Comparison of ENCODE assay signal across 10 mouse cellular contexts in genomic region chr15:27625014-27625889, GRCm38 (mm10). TPM values are rescaled to one million over a fixed set of nuclear protein-coding genes. Genes with fewer than 3 reads are reported as not detected.
A peak's percentile ranks its signal among the peaks of the same experiment; 100 is the strongest.
DNase-seq lines count a peak whose midpoint lies in the region; ATAC-seq and TF ChIP-seq lines count a peak whose summit lies in the region.
"Had no signal": no experiment of that assay in that cellular context is flagged by ENCODE, and none has a peak within 500 bp of the region (broad histone marks: within the 10 kb centered on the region; RNA-seq: fewer than 3 reads in every experiment).

No protein-coding gene starts in this region.

- peaks cover 9% of the 10 kb centered on the region; the same call in 1 of the 2 replicates for H3K36me3 ChIP-seq in heart, embryonic 15.5 days
- peaks cover 4% of the 10 kb centered on the region; the same call in 1 of the 2 replicates for H3K36me3 ChIP-seq in heart, embryonic 11.5 days (ENCODE audit: control insufficient read depth, insufficient read depth, low read length)
- H3K36me3 ChIP-seq in ES-E14 (ENCODE audit: control insufficient read depth, insufficient read depth, low read length, poor library complexity, severe bottlenecking) = peaks cover 11% of the 10 kb centered on the region; the same call in 1 of the 2 replicates
- H3K36me3 ChIP-seq in myocyte (ENCODE audit: control insufficient read depth, insufficient read depth) = peaks cover 22% of the 10 kb centered on the region
- H3K36me3 ChIP-seq in hindbrain, embryonic 13.5 days = peaks cover 30% of the 10 kb centered on the region
- peaks cover 30% of the 10 kb centered on the region for H3K36me3 ChIP-seq in kidney, embryonic 15.5 days
- peaks cover 6% of the 10 kb centered on the region; the same call in 1 of the 2 replicates for H3K36me3 ChIP-seq in hindbrain, embryonic 16.5 days (ENCODE audit: control insufficient read depth, insufficient read depth, low read length)

- no peak for DNase-seq in ES-E14 (ENCODE audit: low read depth, low spot score)
- DNase-seq in cerebellum, postnatal 36 days = peak; percentile 27 to 55
- DNase-seq: thymus, adult 18-20 months had no signal

- ATAC-seq in heart, embryonic 15.5 days (replicated peaks; ENCODE audit: insufficient number of reproducible peaks, insufficient read depth, low FRiP score, low read depth) = no peak
- no peak for ATAC-seq in heart, embryonic 11.5 days (replicated peaks; ENCODE audit: insufficient number of reproducible peaks, low FRiP score, low TSS enrichment)
- ATAC-seq in hindbrain, embryonic 13.5 days (ENCODE audit: low FRiP score) = no peak
- no peak for ATAC-seq in kidney, embryonic 15.5 days (replicated peaks; ENCODE audit: low FRiP score)
- no peak for ATAC-seq in hindbrain, embryonic 16.5 days
- ATAC-seq: Patski had no signal

- H3K4me3 ChIP-seq in heart, embryonic 15.5 days = no peak overlapping the region
- H3K4me3 ChIP-seq in heart, embryonic 11.5 days (ENCODE audit: low read depth, low read length) = no peak overlapping the region
- no peak overlapping the region for H3K4me3 ChIP-seq in ES-E14 (ENCODE audit: insufficient read depth in 1 of 2, low read depth in 1 of 2, low read length in 2 of 2, poor library complexity in 1 of 2, severe bottlenecking in 1 of 2)
- H3K4me3 ChIP-seq in myocyte = no peak overlapping the region
- H3K4me3 ChIP-seq in hindbrain, embryonic 13.5 days = no peak overlapping the region
- no peak overlapping the region for H3K4me3 ChIP-seq in kidney, embryonic 15.5 days (replicated peaks)
- H3K4me3 ChIP-seq in hindbrain, embryonic 16.5 days (ENCODE audit: low read length) = no peak overlapping the region

- no peaks in the 10 kb centered on the region for H3K9me3 ChIP-seq in heart, embryonic 15.5 days (replicated peaks)
- H3K9me3 ChIP-seq in heart, embryonic 11.5 days (replicated peaks; ENCODE audit: control insufficient read depth, low read length) = no peaks in the 10 kb centered on the region
- H3K9me3 ChIP-seq in ES-E14 (ENCODE audit: control insufficient read depth, insufficient read depth, low read depth, low read length) = no peaks in the 10 kb centered on the region
- no peaks in the 10 kb centered on the region for H3K9me3 ChIP-seq in hindbrain, embryonic 13.5 days
- no peaks in the 10 kb centered on the region for H3K9me3 ChIP-seq in kidney, embryonic 15.5 days (replicated peaks)
- H3K9me3 ChIP-seq in hindbrain, embryonic 16.5 days (ENCODE audit: control insufficient read depth, low read length) = no peaks in the 10 kb centered on the region

- no peaks in the 10 kb centered on the region for H3K27me3 ChIP-seq in heart, embryonic 15.5 days
- no peaks in the 10 kb centered on the region for H3K27me3 ChIP-seq in heart, embryonic 11.5 days (ENCODE audit: control insufficient read depth, insufficient read depth, low read length)
- no peaks in the 10 kb centered on the region for H3K27me3 ChIP-seq in myocyte (ENCODE audit: control insufficient read depth, insufficient read depth, insufficient read length)
- no peaks in the 10 kb centered on the region for H3K27me3 ChIP-seq in hindbrain, embryonic 13.5 days
- H3K27me3 ChIP-seq in kidney, embryonic 15.5 days = no peaks in the 10 kb centered on the region
- H3K27me3 ChIP-seq in hindbrain, embryonic 16.5 days (replicated peaks; ENCODE audit: control insufficient read depth, insufficient read depth, low read length) = no peaks in the 10 kb centered on the region
- H3K27me3 ChIP-seq: Patski had no signal

- no peak overlapping the region for H3K9ac ChIP-seq in heart, embryonic 15.5 days
- H3K9ac ChIP-seq in heart, embryonic 11.5 days (ENCODE audit: low read depth, low read length) = no peak overlapping the region
- 0 out of 2 replicates have a peak overlapping the region, but pooled peaks have one; percentile 14 for H3K9ac ChIP-seq in ES-E14 (ENCODE audit: insufficient read depth, low read depth, low read length, poor library complexity, severe bottlenecking)
- H3K9ac ChIP-seq in hindbrain, embryonic 13.5 days = no peak overlapping the region
- H3K9ac ChIP-seq in kidney, embryonic 15.5 days = no peak overlapping the region
- H3K9ac ChIP-seq in hindbrain, embryonic 16.5 days (ENCODE audit: low read depth, low read length) = no peak overlapping the region

- TF ChIP-seq POLR2A in myocyte (IDR thresholded peaks at IDR 0.05; ENCODE audit: insufficient read length, low read depth) = no peak

- no peak overlapping the region for H3ac ChIP-seq in myocyte (ENCODE audit: control insufficient read depth, insufficient read length)

- H3K79me2 ChIP-seq in myocyte (ENCODE audit: control insufficient read depth, insufficient read depth) = peaks cover 96% of the 10 kb centered on the region

- in situ Hi-C loops in ES-E14 (cut with MboI; ENCODE audit: low sequenced_read_pairs in 2 of 2, unreplicated experiment in 2 of 2) = no loop called here

- peaks cover 69% of the 10 kb centered on the region for H3K4me1 ChIP-seq in heart, embryonic 15.5 days (replicated peaks)
- H3K4me1 ChIP-seq in heart, embryonic 11.5 days (ENCODE audit: control insufficient read depth, insufficient read depth, low read length) = peaks cover 23% of the 10 kb centered on the region
- peaks cover 0 to 9% of the 10 kb centered on the region in 2 experiments; a peak in 1 of 4 replicates for H3K4me1 ChIP-seq in ES-E14 (ENCODE audit: control insufficient read depth in 2 of 2, insufficient read depth in 2 of 2, low read length in 2 of 2, poor library complexity in 1 of 2)
- peaks cover 24% of the 10 kb centered on the region for H3K4me1 ChIP-seq in hindbrain, embryonic 13.5 days (replicated peaks)
- H3K4me1 ChIP-seq in kidney, embryonic 15.5 days = peaks cover 20% of the 10 kb centered on the region
- H3K4me1 ChIP-seq in hindbrain, embryonic 16.5 days (ENCODE audit: control insufficient read depth, insufficient read depth, low read depth, low read length) = peaks cover 13% of the 10 kb centered on the region

- WGBS in heart, embryonic 15.5 days = 77% methylated on average over 13 of the region's 13 CpGs
- 84% methylated on average over 13 of the region's 13 CpGs for WGBS in heart, embryonic 11.5 days (ENCODE audit: insufficient replicate concordance)
- WGBS in hindbrain, embryonic 13.5 days = 93% methylated on average over 13 of the region's 13 CpGs
- 87% methylated on average over 13 of the region's 13 CpGs for WGBS in kidney, embryonic 15.5 days
- WGBS in hindbrain, embryonic 16.5 days = 94% methylated on average over 13 of the region's 13 CpGs

- peak overlapping the region; percentile 54; the same call in 1 of the 2 replicates for H3K27ac ChIP-seq in heart, embryonic 15.5 days
- H3K27ac ChIP-seq in heart, embryonic 11.5 days (ENCODE audit: low read depth, low read length) = no peak overlapping the region
- no peak overlapping the region for H3K27ac ChIP-seq in ES-E14 (ENCODE audit: insufficient read depth, low read depth, low read length, poor library complexity, severe bottlenecking)
- H3K27ac ChIP-seq in hindbrain, embryonic 13.5 days = no peak overlapping the region
- H3K27ac ChIP-seq in kidney, embryonic 15.5 days = no peak overlapping the region
- no peak overlapping the region for H3K27ac ChIP-seq in hindbrain, embryonic 16.5 days (ENCODE audit: low read depth, low read length)

- H3K4me2 ChIP-seq in heart, embryonic 15.5 days = no peak overlapping the region
- no peak overlapping the region for H3K4me2 ChIP-seq in heart, embryonic 11.5 days
- peak overlapping the region; percentile 14 for H3K4me2 ChIP-seq in myocyte (ENCODE audit: low read depth)
- H3K4me2 ChIP-seq in hindbrain, embryonic 13.5 days = no peak overlapping the region
- no peak overlapping the region for H3K4me2 ChIP-seq in kidney, embryonic 15.5 days
- no peak overlapping the region for H3K4me2 ChIP-seq in hindbrain, embryonic 16.5 days (ENCODE audit: low read length)

TF ChIP-seq in ES-E14, 5 proteins besides CTCF, POLR2A, EP300 and RAD21:
- TF ChIP-seq ZC3H11A (IDR thresholded peaks at IDR 0.05; ENCODE audit: borderline replicate concordance, low read depth, low read length) = no peak
- TF ChIP-seq MAFK (IDR thresholded peaks at IDR 0.05; ENCODE audit: insufficient read depth, low read depth, low read length) = no peak
- no peak for TF ChIP-seq CHD2 (IDR thresholded peaks at IDR 0.05; ENCODE audit: low read depth, low read length)
- TF ChIP-seq HCFC1 (IDR thresholded peaks at IDR 0.05; ENCODE audit: borderline replicate concordance, insufficient read depth, low read length) = no peak
- TF ChIP-seq ZNF384 (IDR thresholded peaks at IDR 0.05; ENCODE audit: low read depth, low read length) = no peak

TF ChIP-seq in myocyte, 11 proteins besides CTCF, POLR2A, EP300 and RAD21:
- TF ChIP-seq MYOD1 (IDR thresholded peaks at IDR 0.05; ENCODE audit: control insufficient read depth in 1 of 3, insufficient read length in 2 of 3, low read depth in 2 of 3) (peak in 1 of 3 experiments; percentile 26), MYOG (IDR thresholded peaks at IDR 0.05; ENCODE audit: control insufficient read depth in 1 of 3, insufficient read depth in 1 of 3, insufficient read length in 2 of 3, low read depth in 2 of 3) (peak in 1 of 3 experiments; percentile 51), USF1 (IDR thresholded peaks at IDR 0.05; ENCODE audit: low read depth) (peak; percentile 26), E2F4 (IDR thresholded peaks at IDR 0.05; ENCODE audit: insufficient read depth) (no peak)

RNA-seq across cellular contexts. Expression of gene Otulin, which starts 5.2 kb away (rescaled TPM):
- 24.3 and 24.9 TPM in 2 replicates for polyA plus RNA-seq in heart, embryonic 15.5 days (2015; fragmentation: Nextera tagmentation; extraction: Ambion mirVana)
- 26.7 and 27.2 TPM in 2 replicates for polyA plus RNA-seq in heart, embryonic 11.5 days (2014; fragmentation: Nextera tagmentation; extraction: Ambion mirVana)
- total RNA-seq in ES-E14 (2012; rRNA removed) = 24.4 and 28.0 TPM in 2 replicates
- 36.9 TPM for polyA plus RNA-seq in myocyte (2012; fragmentation: generic; extraction: Trizol)
- 23.1 and 24.1 TPM in 2 replicates for polyA plus RNA-seq in hindbrain, embryonic 13.5 days (2015; fragmentation: Nextera tagmentation; extraction: Ambion mirVana)
- 29.0 and 32.2 TPM in 2 replicates for polyA plus RNA-seq in kidney, embryonic 15.5 days (2015; fragmentation: Nextera tagmentation; extraction: Ambion mirVana)
- 12.3 and 24.2 TPM in 2 replicates for polyA plus RNA-seq in hindbrain, embryonic 16.5 days (2015; fragmentation: Nextera tagmentation; extraction: Ambion mirVana)

RNA-seq across cellular contexts. Expression of gene Otulinl, which starts 56.1 kb away (rescaled TPM):
- polyA plus RNA-seq in heart, embryonic 15.5 days (2015; fragmentation: Nextera tagmentation; extraction: Ambion mirVana) = 5.3 and 10.1 TPM in 2 replicates
- polyA plus RNA-seq in heart, embryonic 11.5 days (2014; fragmentation: Nextera tagmentation; extraction: Ambion mirVana) = 3.5 and 5.4 TPM in 2 replicates
- 1.7 and 2.6 TPM in 2 replicates for total RNA-seq in ES-E14 (2012; rRNA removed)
- 0.06 TPM for polyA plus RNA-seq in myocyte (2012; fragmentation: generic; extraction: Trizol)
- polyA plus RNA-seq in hindbrain, embryonic 13.5 days (2015; fragmentation: Nextera tagmentation; extraction: Ambion mirVana) = 10.3 and 14.3 TPM in 2 replicates
- polyA plus RNA-seq in kidney, embryonic 15.5 days (2015; fragmentation: Nextera tagmentation; extraction: Ambion mirVana) = 26.5 and 30.5 TPM in 2 replicates
- polyA plus RNA-seq in hindbrain, embryonic 16.5 days (2015; fragmentation: Nextera tagmentation; extraction: Ambion mirVana) = 14.8 and 16.2 TPM in 2 replicates
